Comparison of ENCODE assay signal across 25 mouse cellular contexts in genomic region chr7:56236617-56237016, GRCm38 (mm10). TPM values are rescaled to one million over a fixed set of nuclear protein-coding genes. Genes with fewer than 3 reads are reported as not detected.
DNase-seq lines count a peak whose midpoint lies in the region; ATAC-seq lines count a peak whose summit lies in the region.
"Had no signal": no experiment of that assay in that cellular context is flagged by ENCODE, and none has a peak within 500 bp of the region (broad histone marks: within the 10 kb centered on the region; RNA-seq: fewer than 3 reads in every experiment).

No protein-coding gene starts in this region.

- H3K27me3 ChIP-seq in forebrain, embryonic 10.5 days (ENCODE audit: poor library complexity, severe bottlenecking) = no peaks in the 10 kb centered on the region
- no peaks in the 10 kb centered on the region for H3K27me3 ChIP-seq in forebrain, embryonic 14.5 days (replicated peaks; ENCODE audit: control insufficient read depth, insufficient read depth, low read length)
- no peaks in the 10 kb centered on the region for H3K27me3 ChIP-seq in midbrain, embryonic 10.5 days (ENCODE audit: low read depth, poor library complexity, severe bottlenecking)
- H3K27me3 ChIP-seq in midbrain, embryonic 13.5 days = no peaks in the 10 kb centered on the region
- no peaks in the 10 kb centered on the region for H3K27me3 ChIP-seq in embryonic facial prominence, embryonic 15.5 days
- no peaks in the 10 kb centered on the region for H3K27me3 ChIP-seq in midbrain, embryonic 16.5 days (ENCODE audit: control insufficient read depth, insufficient read depth, low read depth, low read length)
- H3K27me3 ChIP-seq: CH12.LX; forebrain, embryonic 12.5 days; heart, embryonic 12.5 days; heart, embryonic 15.5 days; hindbrain, embryonic 12.5 days; hindbrain, embryonic 15.5 days; Patski had no signal

- peak overlapping the region; percentile 59 for H3K27ac ChIP-seq in forebrain, embryonic 10.5 days
- H3K27ac ChIP-seq in forebrain, embryonic 14.5 days (ENCODE audit: low read depth, low read length) = no peak overlapping the region
- peak overlapping the region; percentile 63 for H3K27ac ChIP-seq in midbrain, embryonic 10.5 days (replicated peaks)
- no peak overlapping the region for H3K27ac ChIP-seq in midbrain, embryonic 13.5 days
- no peak overlapping the region for H3K27ac ChIP-seq in embryonic facial prominence, embryonic 15.5 days (replicated peaks)
- H3K27ac ChIP-seq in midbrain, embryonic 16.5 days (ENCODE audit: low read length) = peak overlapping the region; percentile 13; the same call in 1 of the 2 replicates
- H3K27ac ChIP-seq: forebrain, embryonic 12.5 days; heart, embryonic 15.5 days; hindbrain, embryonic 12.5 days; hindbrain, embryonic 15.5 days had no signal

- no peak overlapping the region for H3K9ac ChIP-seq in forebrain, embryonic 14.5 days (ENCODE audit: low read length)
- H3K9ac ChIP-seq in midbrain, embryonic 13.5 days (replicated peaks) = no peak overlapping the region
- no peak overlapping the region for H3K9ac ChIP-seq in embryonic facial prominence, embryonic 15.5 days
- H3K9ac ChIP-seq in midbrain, embryonic 16.5 days (ENCODE audit: low read depth, low read length) = no peak overlapping the region
- H3K9ac ChIP-seq: forebrain, embryonic 12.5 days; heart, embryonic 12.5 days; heart, embryonic 15.5 days; hindbrain, embryonic 12.5 days; hindbrain, embryonic 15.5 days had no signal

- H3K4me3 ChIP-seq in forebrain, embryonic 10.5 days = no peak overlapping the region
- no peak overlapping the region for H3K4me3 ChIP-seq in forebrain, embryonic 14.5 days (ENCODE audit: low read depth, low read length)
- no peak overlapping the region for H3K4me3 ChIP-seq in midbrain, embryonic 10.5 days
- H3K4me3 ChIP-seq in midbrain, embryonic 13.5 days (replicated peaks) = no peak overlapping the region
- no peak overlapping the region for H3K4me3 ChIP-seq in embryonic facial prominence, embryonic 15.5 days (replicated peaks)
- no peak overlapping the region for H3K4me3 ChIP-seq in midbrain, embryonic 16.5 days (ENCODE audit: low read depth, low read length)
- H3K4me3 ChIP-seq: forebrain, embryonic 12.5 days; heart, embryonic 12.5 days; heart, embryonic 15.5 days; hindbrain, embryonic 12.5 days; hindbrain, embryonic 15.5 days had no signal

- peaks cover 22% of the 10 kb centered on the region for H3K36me3 ChIP-seq in forebrain, embryonic 10.5 days (replicated peaks)
- H3K36me3 ChIP-seq in forebrain, embryonic 14.5 days (ENCODE audit: control insufficient read depth, insufficient read depth, low read length) = peaks cover 13% of the 10 kb centered on the region
- peaks cover 25% of the 10 kb centered on the region for H3K36me3 ChIP-seq in midbrain, embryonic 10.5 days
- peaks cover 24% of the 10 kb centered on the region for H3K36me3 ChIP-seq in midbrain, embryonic 13.5 days
- peaks cover 11% of the 10 kb centered on the region; the same call in 1 of the 2 replicates for H3K36me3 ChIP-seq in embryonic facial prominence, embryonic 15.5 days
- peaks cover 3% of the 10 kb centered on the region for H3K36me3 ChIP-seq in midbrain, embryonic 16.5 days (ENCODE audit: control insufficient read depth, insufficient read depth, low read length)

- H3K4me2 ChIP-seq in forebrain, embryonic 14.5 days (ENCODE audit: low read length) = no peak overlapping the region
- no peak overlapping the region for H3K4me2 ChIP-seq in midbrain, embryonic 13.5 days (replicated peaks)
- H3K4me2 ChIP-seq in embryonic facial prominence, embryonic 15.5 days (replicated peaks) = no peak overlapping the region
- no peak overlapping the region for H3K4me2 ChIP-seq in midbrain, embryonic 16.5 days (ENCODE audit: low read length)
- H3K4me2 ChIP-seq: forebrain, embryonic 12.5 days; heart, embryonic 12.5 days; heart, embryonic 15.5 days; hindbrain, embryonic 12.5 days; hindbrain, embryonic 15.5 days had no signal

- no peaks in the 10 kb centered on the region for H3K9me3 ChIP-seq in forebrain, embryonic 10.5 days
- H3K9me3 ChIP-seq in forebrain, embryonic 14.5 days (replicated peaks; ENCODE audit: control insufficient read depth, low read length) = no peaks in the 10 kb centered on the region
- H3K9me3 ChIP-seq in midbrain, embryonic 10.5 days (replicated peaks) = no peaks in the 10 kb centered on the region
- no peaks in the 10 kb centered on the region for H3K9me3 ChIP-seq in midbrain, embryonic 13.5 days
- no peaks in the 10 kb centered on the region for H3K9me3 ChIP-seq in embryonic facial prominence, embryonic 15.5 days (replicated peaks)
- no peaks in the 10 kb centered on the region for H3K9me3 ChIP-seq in midbrain, embryonic 16.5 days (replicated peaks; ENCODE audit: control insufficient read depth, low read length, poor library complexity, severe bottlenecking)
- H3K9me3 ChIP-seq: forebrain, embryonic 12.5 days; G1E; heart, embryonic 12.5 days; heart, embryonic 15.5 days; hindbrain, embryonic 12.5 days; hindbrain, embryonic 15.5 days had no signal

- WGBS in forebrain, embryonic 10.5 days = 70% methylated on average over 3 of the region's 3 CpGs
- WGBS in forebrain, embryonic 14.5 days = 72% methylated on average over 3 of the region's 3 CpGs
- 61% methylated on average over 3 of the region's 3 CpGs for WGBS in midbrain, embryonic 10.5 days
- 46% methylated on average over 3 of the region's 3 CpGs for WGBS in midbrain, embryonic 13.5 days
- WGBS in embryonic facial prominence, embryonic 15.5 days = 76% methylated on average over 3 of the region's 3 CpGs
- WGBS in midbrain, embryonic 16.5 days = 58% methylated on average over 3 of the region's 3 CpGs

- H3K4me1 ChIP-seq in forebrain, embryonic 10.5 days = peaks cover 31% of the 10 kb centered on the region
- no peaks in the 10 kb centered on the region for H3K4me1 ChIP-seq in forebrain, embryonic 14.5 days (ENCODE audit: control insufficient read depth, insufficient read depth, low read length)
- peaks cover 43% of the 10 kb centered on the region for H3K4me1 ChIP-seq in midbrain, embryonic 10.5 days
- peaks cover 13% of the 10 kb centered on the region for H3K4me1 ChIP-seq in midbrain, embryonic 13.5 days (replicated peaks)
- H3K4me1 ChIP-seq in embryonic facial prominence, embryonic 15.5 days = no peaks in the 10 kb centered on the region
- no peaks in the 10 kb centered on the region for H3K4me1 ChIP-seq in midbrain, embryonic 16.5 days (ENCODE audit: control insufficient read depth, insufficient read depth, low read length)
- H3K4me1 ChIP-seq: heart, embryonic 15.5 days; hindbrain, embryonic 15.5 days had no signal

- no peak for ATAC-seq in forebrain, embryonic 14.5 days
- ATAC-seq in midbrain, embryonic 13.5 days = no peak
- 0 out of 2 replicates have a peak, but pooled peaks have one; percentile 15 for ATAC-seq in embryonic facial prominence, embryonic 15.5 days (ENCODE audit: insufficient number of reproducible peaks, low FRiP score, low TSS enrichment, low read depth)
- ATAC-seq in midbrain, embryonic 16.5 days = no peak

- peak; percentile 11 for DNase-seq in forebrain, embryonic 10.5 days (ENCODE audit: extremely low spot score, low spot score)
- DNase-seq in forebrain, embryonic 14.5 days (ENCODE audit: low spot score) = no peak
- peak; percentile 27 for DNase-seq in midbrain, embryonic 10.5 days (ENCODE audit: low spot score)
- no peak for DNase-seq in spleen, postnatal 14 days (ENCODE audit: low spot score in 2 of 2)
- DNase-seq: adrenal gland, postnatal 10 days; adrenal gland, postnatal 36 days; B cell, adult 2 months; cerebellum, adult 18-20 months; cerebellum, adult 9-10 months; cerebellum, postnatal 14 days; gastrocnemius, postnatal 10 days; gastrocnemius, postnatal 36 days; heart, postnatal 10 days; heart, postnatal 36 days had no signal

RNA-seq across cellular contexts. Expression of gene Oca2, which starts 2.9 kb away (rescaled TPM):
- 0.55 and 1.1 TPM in 2 replicates for polyA plus RNA-seq in forebrain, embryonic 10.5 days (2016; fragmentation: Nextera tagmentation; extraction: Ambion mirVana)
- 0.75 and 1.1 TPM in 2 replicates for polyA plus RNA-seq in forebrain, embryonic 14.5 days (2014; fragmentation: Nextera tagmentation; extraction: Ambion mirVana)
- 0.24 and 0.73 TPM in 2 replicates for polyA plus RNA-seq in midbrain, embryonic 10.5 days (2016; fragmentation: Nextera tagmentation; extraction: Ambion mirVana)
- 0.09 and 0.15 TPM in 2 replicates for polyA plus RNA-seq in midbrain, embryonic 13.5 days (2015; fragmentation: Nextera tagmentation; extraction: Ambion mirVana)
- 0.12 and 0.39 TPM in 2 replicates for polyA plus RNA-seq in embryonic facial prominence, embryonic 15.5 days (2015; fragmentation: Nextera tagmentation; extraction: Ambion mirVana)
- polyA plus RNA-seq in midbrain, embryonic 16.5 days (2015; fragmentation: Nextera tagmentation; extraction: Ambion mirVana) = 0.21 and 0.31 TPM in 2 replicates
- polyA plus RNA-seq: G1E; heart, embryonic 12.5 days; heart, embryonic 15.5 days; Patski had no signal

Comparison
In these comparisons a context has a peak if more than half of its experiments do, and no peak if none do; other contexts are left out.
1. DNase-seq: peak in forebrain, embryonic 10.5 days (single experiment) and midbrain, embryonic 10.5 days (single experiment); none in forebrain, embryonic 14.5 days (single experiment) and spleen, postnatal 14 days (0 of 2).
2. H3K27ac ChIP-seq: peak in forebrain, embryonic 10.5 days (single experiment), midbrain, embryonic 10.5 days (single experiment) and midbrain, embryonic 16.5 days (single experiment); none in forebrain, embryonic 14.5 days (single experiment), midbrain, embryonic 13.5 days (single experiment) and embryonic facial prominence, embryonic 15.5 days (single experiment).